Mouse (Mus musculus): ENCODE measurements around the gene Slc39a3. TPM values are rescaled to one million over a fixed set of nuclear protein-coding genes. Genes with fewer than 3 reads are reported as not detected.
"Not testable (repeated sequence)": the region's sequence is repeated elsewhere in the genome, so short reads cannot be mapped to it uniquely, and the experiment has no call there.

Slc39a3 gene
- polyA plus RNA-seq, 1 experiment from 2014 or later, result 20.0 TPM

GRCm38 (mm10) chr10:81062710-81063109 is 25.5 kb upstream of the Slc39a3 start:
- Histone ChIP-seq H3K9me3 (no peaks in the 10 kb centered on the region), H3K27ac (no peak overlapping the region), H3K4me3 (no peak overlapping the region), H3K4me2 (replicated peaks) (no peak overlapping the region), H3K9ac (no peak overlapping the region), H3K27me3 (no peaks in the 10 kb centered on the region), H3K4me1 (peaks cover 20% of the 10 kb centered on the region), H3K36me3 (no peaks in the 10 kb centered on the region)
- WGBS, result 63% methylated on average over 4 of the region's 4 CpGs
- no peak for ATAC-seq (ENCODE audit: low FRiP score, low read depth)

GRCm38 (mm10) chr10:81059603-81060543 is 22.6 kb upstream of the Slc39a3 start, which contains the start of gene Sgta:
TSS of gene Sgta (minus strand) at chr10:81060181.
- peak within 1 kb of the TSS; percentile 91 for H3K9ac ChIP-seq
- peaks cover 31% of the 10 kb centered on the region for H3K4me1 ChIP-seq
- H3K36me3 ChIP-seq, result peaks cover 8% of the 10 kb centered on the region; the same call in 1 of the 2 replicates
- 0 out of 2 replicates have a peak within 1 kb of the TSS, but pooled peaks have one; percentile 3 for H3K27ac ChIP-seq
- H3K27me3 ChIP-seq, result no peaks in the 10 kb centered on the region
- peak within 1 kb of the TSS; percentile 97 for H3K4me2 ChIP-seq (replicated peaks)
- peak; percentile 94 for ATAC-seq (ENCODE audit: low FRiP score, low read depth)
- peak within 1 kb of the TSS; percentile 85 for H3K4me3 ChIP-seq
- H3K9me3 ChIP-seq, result no peaks in the 10 kb centered on the region
- 0% methylated on average over 48 of the region's 48 CpGs for WGBS

DNA sequence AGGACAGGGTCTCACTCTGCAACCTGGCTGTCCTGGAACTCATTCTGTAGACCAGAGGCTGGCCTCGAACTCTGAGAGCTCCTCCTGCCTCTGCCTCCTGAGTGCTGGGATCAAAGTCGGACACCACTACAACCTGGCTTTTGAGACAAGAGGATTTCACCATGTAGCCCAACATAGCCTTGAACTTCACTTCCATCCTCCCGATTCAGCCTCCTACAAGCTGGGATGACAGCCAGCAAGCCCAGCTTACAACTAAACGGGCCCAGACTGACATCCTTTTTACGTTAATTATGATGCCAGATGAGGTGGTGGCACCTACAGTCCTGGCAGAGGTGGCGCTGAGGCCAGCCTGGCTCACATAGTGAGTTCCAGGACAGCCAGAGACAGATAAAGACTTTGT is 21.7 kb upstream of the Slc39a3 start:
- Histone ChIP-seq H3K9ac (peak overlapping the region; percentile 91), H3K36me3 (peaks cover 15% of the 10 kb centered on the region; the same call in 1 of the 2 replicates), H3K27ac (no peak overlapping the region), H3K27me3 (no peaks in the 10 kb centered on the region), H3K9me3 (no peaks in the 10 kb centered on the region), H3K4me3 (peak overlapping the region; percentile 85), H3K4me1 (peaks cover 31% of the 10 kb centered on the region), H3K4me2 (replicated peaks) (peak overlapping the region; percentile 97)
- WGBS, result 86% methylated on average over 6 of the region's 6 CpGs
- ATAC-seq (ENCODE audit: low FRiP score, low read depth), result no peak

- H3K4me3 ChIP-seq, result no peak overlapping the region
- H3K9ac ChIP-seq, result peak overlapping the region; percentile 45
- H3K36me3 ChIP-seq, result peaks cover 22% of the 10 kb centered on the region
- peaks cover 31% of the 10 kb centered on the region for H3K4me1 ChIP-seq
- no peak overlapping the region for H3K4me2 ChIP-seq (replicated peaks)
- no peaks in the 10 kb centered on the region for H3K27me3 ChIP-seq
- no peaks in the 10 kb centered on the region for H3K9me3 ChIP-seq
- H3K27ac ChIP-seq, result no peak overlapping the region
- ATAC-seq (ENCODE audit: low FRiP score, low read depth), result no peak
- WGBS, result 92% methylated on average over 23 of the region's 23 CpGs
Observed at GRCm38 (mm10) chr10:81057406-81058130, 20.3 kb upstream of the Slc39a3 start.

GRCm38 (mm10) chr10:81055802-81056340 is 18.6 kb upstream of the Slc39a3 start:
- not testable (repeated sequence) for H3K27me3 ChIP-seq; H3K4me3 ChIP-seq; H3K9me3 ChIP-seq; H3K4me2 ChIP-seq (replicated peaks); H3K27ac ChIP-seq; ATAC-seq (ENCODE audit: low FRiP score, low read depth)
- H3K4me1 ChIP-seq, result peaks cover 31% of the 10 kb centered on the region
- H3K36me3 ChIP-seq, result peaks cover 39% of the 10 kb centered on the region
- 91% methylated on average over 11 of the region's 11 CpGs for WGBS
- H3K9ac ChIP-seq, result peak overlapping the region; percentile 31; the same call in 1 of the 2 replicates

DNA sequence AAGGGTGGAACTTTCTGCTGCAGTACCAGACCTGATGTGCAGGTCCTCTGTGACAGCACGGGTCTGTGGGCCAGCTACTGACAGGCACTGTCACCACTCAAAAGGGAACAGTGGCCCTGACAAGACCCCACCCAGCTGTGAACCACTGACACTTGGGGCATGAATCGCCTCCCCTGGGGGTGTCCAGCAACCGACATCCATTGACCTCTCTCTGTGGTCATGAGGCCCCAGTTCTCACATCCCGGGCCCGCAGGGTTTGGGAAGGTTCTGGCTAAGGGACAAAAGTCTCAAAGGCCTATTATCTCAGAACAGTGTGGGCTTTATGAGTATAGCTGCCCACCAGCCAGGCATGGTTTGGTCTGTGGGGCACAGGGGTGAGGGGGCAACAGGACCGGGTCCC is 17.9 kb upstream of the Slc39a3 start:
- Histone ChIP-seq H3K36me3 (peaks cover 46% of the 10 kb centered on the region), H3K4me3 (no peak overlapping the region), H3K27me3 (no peaks in the 10 kb centered on the region), H3K9ac (no peak overlapping the region), H3K4me1 (peaks cover 31% of the 10 kb centered on the region), H3K27ac (no peak overlapping the region), H3K4me2 (replicated peaks) (no peak overlapping the region), H3K9me3 (no peaks in the 10 kb centered on the region)
- no peak for ATAC-seq (ENCODE audit: low FRiP score, low read depth)
- 86% methylated on average over 6 of the region's 6 CpGs for WGBS

GRCm38 (mm10) chr10:81052577-81052976 is 15.4 kb upstream of the Slc39a3 start:
- WGBS, result 93% methylated on average over 5 of the region's 5 CpGs
- peaks cover 72% of the 10 kb centered on the region for H3K36me3 ChIP-seq
- ATAC-seq (ENCODE audit: low FRiP score, low read depth), result no peak

GRCm38 (mm10) chr10:81051133-81051532 is 13.9 kb upstream of the Slc39a3 start:
- no peak overlapping the region for H3K27ac ChIP-seq
- H3K4me3 ChIP-seq, result no peak overlapping the region
- no peak overlapping the region for H3K9ac ChIP-seq
- no peaks in the 10 kb centered on the region for H3K4me1 ChIP-seq
- no peak for ATAC-seq (ENCODE audit: low FRiP score, low read depth)
- no peaks in the 10 kb centered on the region for H3K27me3 ChIP-seq
- H3K4me2 ChIP-seq (replicated peaks), result no peak overlapping the region
- 95% methylated on average over 6 of the region's 6 CpGs for WGBS
- H3K36me3 ChIP-seq, result peaks cover 86% of the 10 kb centered on the region
- no peaks in the 10 kb centered on the region for H3K9me3 ChIP-seq

More at GRCm38 (mm10) chr10:81052577-81052976, 15.4 kb upstream of the Slc39a3 start:
- H3K4me1 ChIP-seq, result peaks cover 10% of the 10 kb centered on the region; the same call in 1 of the 2 replicates
- no peak overlapping the region for H3K27ac ChIP-seq
- H3K4me2 ChIP-seq (replicated peaks), result no peak overlapping the region
- H3K4me3 ChIP-seq, result no peak overlapping the region
- no peaks in the 10 kb centered on the region for H3K9me3 ChIP-seq
- H3K9ac ChIP-seq, result no peak overlapping the region
- no peaks in the 10 kb centered on the region for H3K27me3 ChIP-seq

- Histone ChIP-seq H3K27me3 (no peaks in the 10 kb centered on the region), H3K27ac (no peak overlapping the region), H3K4me1 (no peaks in the 10 kb centered on the region), H3K4me3 (no peak overlapping the region), H3K9ac (no peak overlapping the region), H3K4me2 (replicated peaks) (no peak overlapping the region), H3K36me3 (peaks cover 90% of the 10 kb centered on the region), H3K9me3 (no peaks in the 10 kb centered on the region)
- no peak for ATAC-seq (ENCODE audit: low FRiP score, low read depth)
- WGBS, result 88% methylated on average over 4 of the region's 4 CpGs
Observed at GRCm38 (mm10) chr10:81050645-81051044, 13.4 kb upstream of the Slc39a3 start.

DNA sequence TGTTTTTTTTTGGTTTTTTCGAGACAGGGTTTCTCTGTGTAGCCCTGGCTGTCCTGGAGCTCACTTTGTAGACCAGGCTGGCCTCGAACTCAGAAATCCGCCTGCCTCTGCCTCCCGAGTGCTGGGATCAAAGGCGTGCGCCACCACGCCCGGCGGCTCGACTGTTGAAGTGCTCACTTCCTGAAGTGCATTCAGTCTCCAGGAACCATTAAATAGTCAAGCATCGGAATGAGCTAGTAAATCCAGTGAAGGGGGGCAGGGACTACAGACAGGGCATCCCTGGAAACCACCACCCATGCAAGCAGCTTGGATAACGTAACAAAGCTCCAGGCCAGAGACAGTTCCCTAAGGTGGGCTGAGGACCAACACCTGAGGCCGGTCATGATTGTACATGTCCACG is 8.0 kb upstream of the Slc39a3 start:
- H3K27ac ChIP-seq; H3K9me3 ChIP-seq; H3K9ac ChIP-seq; H3K4me1 ChIP-seq; ATAC-seq (ENCODE audit: low FRiP score, low read depth); H3K27me3 ChIP-seq; H3K4me2 ChIP-seq (replicated peaks); H3K4me3 ChIP-seq: not testable (repeated sequence)
- peaks cover 80% of the 10 kb centered on the region for H3K36me3 ChIP-seq
- 89% methylated on average over 14 of the region's 14 CpGs for WGBS

- Histone ChIP-seq H3K4me2 (replicated peaks) (no peak overlapping the region), H3K4me1 (peaks cover 4% of the 10 kb centered on the region; the same call in 1 of the 2 replicates), H3K4me3 (no peak overlapping the region), H3K36me3 (peaks cover 43% of the 10 kb centered on the region), H3K9ac (no peak overlapping the region), H3K9me3 (no peaks in the 10 kb centered on the region), H3K27ac (no peak overlapping the region), H3K27me3 (no peaks in the 10 kb centered on the region)
- ATAC-seq (ENCODE audit: low FRiP score, low read depth), result no peak
- WGBS, result 29% methylated on average over 13 of the region's 13 CpGs
Observed at GRCm38 (mm10) chr10:81041458-81042175, 4.4 kb upstream of the Slc39a3 start.
